Mouse (Mus musculus): ENCODE measurements around the gene Bend3. TPM values are rescaled to one million over a fixed set of nuclear protein-coding genes. Genes with fewer than 3 reads are reported as not detected.

Bend3 gene
- total and polyA plus RNA-seq, 2 experiments, result 1.3 to 2.1 TPM

DNA sequence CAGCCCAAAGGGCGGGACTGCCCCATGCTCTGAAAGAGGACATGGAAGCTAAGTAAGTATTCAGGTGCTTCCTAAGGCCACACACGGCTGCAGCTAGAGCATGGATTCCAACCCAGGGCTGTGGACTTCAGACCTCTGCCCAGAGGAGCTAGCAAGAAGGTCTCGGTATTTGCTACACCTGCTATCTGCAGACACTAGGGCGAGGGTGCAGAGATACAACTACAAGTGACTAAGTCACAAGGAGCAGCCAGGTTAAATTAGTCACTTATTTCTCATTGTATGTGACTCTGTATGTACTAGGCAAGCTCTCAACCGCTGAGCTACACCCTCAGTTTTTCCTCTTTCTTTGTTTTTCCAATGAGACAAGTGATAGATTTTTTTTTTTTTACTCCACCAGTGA, 15.8 kb upstream of the Bend3 start:
- WGBS, result 56% methylated on average over 5 of the region's 5 CpGs
- Histone ChIP-seq H3K27ac (replicated peaks; ENCODE audit: insufficient read depth, low read depth, low read length) (no peak overlapping the region), H3K79me2 (ENCODE audit: control insufficient read depth, insufficient read depth, low read length) (no peaks in the 10 kb centered on the region), H3K9ac (ENCODE audit: low read depth, low read length) (no peak overlapping the region), H3K27me3 (ENCODE audit: control insufficient read depth, insufficient read depth, low read length) (no peaks in the 10 kb centered on the region), H3K36me3 (ENCODE audit: control insufficient read depth, insufficient read depth, low read length) (no peaks in the 10 kb centered on the region), H3K4me3 (ENCODE audit: insufficient read depth, low read depth, low read length) (no peak overlapping the region), H3K4me1 (ENCODE audit: control insufficient read depth, insufficient read depth, low read length) (no peaks in the 10 kb centered on the region)
- TF ChIP-seq CTCF (IDR thresholded peaks at IDR 0.05; ENCODE audit: low read depth, low read length) (no peak), POLR2A (IDR thresholded peaks at IDR 0.05; ENCODE audit: extremely low read depth, insufficient read depth, low read length) (no peak)
- no peak for DNase-seq (ENCODE audit: extremely low read depth, low read depth, low spot score)

DNA sequence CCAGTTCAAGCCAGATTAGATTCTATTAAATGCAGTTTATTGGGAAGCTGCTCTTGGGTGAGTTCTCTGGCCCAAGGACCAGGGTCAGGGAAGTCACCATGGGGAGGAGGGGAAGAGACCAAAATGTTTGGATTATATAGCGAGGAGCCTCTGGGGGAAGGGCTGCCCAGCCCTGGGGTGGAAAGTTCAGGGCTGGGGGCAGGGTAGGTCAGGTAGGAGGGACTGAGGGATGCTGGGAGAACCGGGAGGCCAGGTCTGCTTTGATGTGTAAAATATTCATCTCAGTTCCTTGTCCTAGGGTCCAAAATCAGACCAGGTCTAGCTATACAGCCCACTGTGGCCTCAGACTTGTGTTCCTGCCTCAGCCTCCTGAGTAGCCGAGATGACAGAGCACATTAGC, 15.4 kb upstream of the Bend3 start:
- TF ChIP-seq POLR2A (IDR thresholded peaks at IDR 0.05; ENCODE audit: extremely low read depth, insufficient read depth, low read length) (no peak), CTCF (IDR thresholded peaks at IDR 0.05; ENCODE audit: low read depth, low read length) (no peak)
- DNase-seq (ENCODE audit: extremely low read depth, low read depth, low spot score), result no peak
- 51% methylated on average over 3 of the region's 3 CpGs for WGBS
- Histone ChIP-seq H3K27ac (replicated peaks; ENCODE audit: insufficient read depth, low read depth, low read length) (no peak overlapping the region), H3K4me3 (ENCODE audit: insufficient read depth, low read depth, low read length) (no peak overlapping the region), H3K79me2 (ENCODE audit: control insufficient read depth, insufficient read depth, low read length) (no peaks in the 10 kb centered on the region), H3K4me1 (ENCODE audit: control insufficient read depth, insufficient read depth, low read length) (no peaks in the 10 kb centered on the region), H3K9ac (ENCODE audit: low read depth, low read length) (no peak overlapping the region), H3K36me3 (ENCODE audit: control insufficient read depth, insufficient read depth, low read length) (no peaks in the 10 kb centered on the region), H3K27me3 (ENCODE audit: control insufficient read depth, insufficient read depth, low read length) (no peaks in the 10 kb centered on the region)

GRCm38 (mm10) chr10:43466223-43466622, 12.4 kb upstream of the Bend3 start:
- DNase-seq (ENCODE audit: extremely low read depth, low read depth, low spot score), result no peak
- H3K36me3 ChIP-seq (ENCODE audit: control insufficient read depth, insufficient read depth, low read length), result no peaks in the 10 kb centered on the region
- H3K4me1 ChIP-seq (ENCODE audit: control insufficient read depth, insufficient read depth, low read length), result no peaks in the 10 kb centered on the region
- no peaks in the 10 kb centered on the region for H3K79me2 ChIP-seq (ENCODE audit: control insufficient read depth, insufficient read depth, low read length)
- TF ChIP-seq CTCF (IDR thresholded peaks at IDR 0.05; ENCODE audit: low read depth, low read length), result no peak
- no peaks in the 10 kb centered on the region for H3K27me3 ChIP-seq (ENCODE audit: control insufficient read depth, insufficient read depth, low read length)
- H3K9ac ChIP-seq (ENCODE audit: low read depth, low read length), result no peak overlapping the region
- H3K4me3 ChIP-seq (ENCODE audit: insufficient read depth, low read depth, low read length), result no peak overlapping the region
- WGBS, result 85% methylated on average over 2 of the region's 2 CpGs
- no peak overlapping the region for H3K27ac ChIP-seq (replicated peaks; ENCODE audit: insufficient read depth, low read depth, low read length)

GRCm38 (mm10) chr10:43467659-43468058, 11.0 kb upstream of the Bend3 start:
- Histone ChIP-seq H3K36me3 (ENCODE audit: control insufficient read depth, insufficient read depth, low read length) (no peaks in the 10 kb centered on the region), H3K4me1 (ENCODE audit: control insufficient read depth, insufficient read depth, low read length) (no peaks in the 10 kb centered on the region), H3K27me3 (ENCODE audit: control insufficient read depth, insufficient read depth, low read length) (no peaks in the 10 kb centered on the region), H3K79me2 (ENCODE audit: control insufficient read depth, insufficient read depth, low read length) (no peaks in the 10 kb centered on the region), H3K9ac (ENCODE audit: low read depth, low read length) (no peak overlapping the region), H3K4me3 (ENCODE audit: insufficient read depth, low read depth, low read length) (no peak overlapping the region), H3K27ac (replicated peaks; ENCODE audit: insufficient read depth, low read depth, low read length) (no peak overlapping the region)
- DNase-seq (ENCODE audit: extremely low read depth, low read depth, low spot score), result no peak
- TF ChIP-seq POLR2A (IDR thresholded peaks at IDR 0.05; ENCODE audit: extremely low read depth, insufficient read depth, low read length) (no peak), CTCF (IDR thresholded peaks at IDR 0.05; ENCODE audit: low read depth, low read length) (no peak)
- 56% methylated on average over 13 of the region's 13 CpGs for WGBS

DNA sequence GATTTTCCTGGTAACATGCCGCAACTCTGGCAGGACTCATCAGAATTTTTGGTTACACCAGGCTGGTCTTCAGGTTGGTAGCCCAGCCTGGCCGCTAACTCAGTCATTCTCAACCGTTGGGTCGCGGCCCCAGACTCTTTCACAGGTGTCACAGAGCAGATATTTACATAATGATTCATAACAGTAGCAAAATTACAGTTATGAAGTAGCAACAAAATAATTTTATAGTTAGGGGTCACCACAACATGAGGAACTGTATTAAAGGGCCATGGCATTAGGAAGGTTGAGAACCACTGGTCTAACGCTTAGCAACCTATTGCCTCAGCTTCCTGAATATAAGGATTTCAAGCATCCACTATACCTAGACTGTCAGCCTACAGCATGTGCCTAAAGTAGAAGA, 10.3 kb upstream of the Bend3 start:
- no peak overlapping the region for H3K4me3 ChIP-seq (ENCODE audit: insufficient read depth, low read depth, low read length)
- H3K9ac ChIP-seq (ENCODE audit: low read depth, low read length), result no peak overlapping the region
- no peak overlapping the region for H3K27ac ChIP-seq (replicated peaks; ENCODE audit: insufficient read depth, low read depth, low read length)
- no peaks in the 10 kb centered on the region for H3K4me1 ChIP-seq (ENCODE audit: control insufficient read depth, insufficient read depth, low read length)
- TF ChIP-seq CTCF (IDR thresholded peaks at IDR 0.05; ENCODE audit: low read depth, low read length) (no peak), POLR2A (IDR thresholded peaks at IDR 0.05; ENCODE audit: extremely low read depth, insufficient read depth, low read length) (no peak)
- no peaks in the 10 kb centered on the region for H3K36me3 ChIP-seq (ENCODE audit: control insufficient read depth, insufficient read depth, low read length)
- no peaks in the 10 kb centered on the region for H3K27me3 ChIP-seq (ENCODE audit: control insufficient read depth, insufficient read depth, low read length)
- H3K79me2 ChIP-seq (ENCODE audit: control insufficient read depth, insufficient read depth, low read length), result no peaks in the 10 kb centered on the region
- WGBS, result 96% methylated on average over 6 of the region's 6 CpGs
- DNase-seq (ENCODE audit: extremely low read depth, low read depth, low spot score), result no peak

DNA sequence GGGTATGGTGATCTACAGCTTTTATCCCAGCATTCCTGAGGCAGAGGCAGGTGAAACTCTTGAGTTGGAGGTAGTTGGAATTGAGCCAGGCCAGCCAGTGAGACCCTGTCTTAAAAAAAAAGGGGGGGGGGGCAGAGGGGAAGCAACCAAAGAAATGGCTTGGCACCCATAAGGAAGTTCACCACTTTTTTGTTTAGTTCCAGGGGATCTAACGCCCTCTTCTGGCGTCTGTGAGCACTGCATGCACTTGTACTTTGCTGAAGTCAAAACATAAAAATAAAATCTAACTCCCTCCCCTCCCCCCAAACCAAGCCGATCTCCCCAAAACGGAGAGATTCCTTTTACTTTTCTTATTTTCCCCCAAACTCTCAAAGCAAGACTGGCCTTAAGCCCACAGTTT, 3.3 kb upstream of the Bend3 start:
- no peak for DNase-seq (ENCODE audit: extremely low read depth, low read depth, low spot score)
- Histone ChIP-seq H3K9ac (ENCODE audit: low read depth, low read length) (no peak overlapping the region), H3K36me3 (ENCODE audit: control insufficient read depth, insufficient read depth, low read length) (no peaks in the 10 kb centered on the region), H3K27ac (replicated peaks; ENCODE audit: insufficient read depth, low read depth, low read length) (no peak overlapping the region), H3K4me1 (ENCODE audit: control insufficient read depth, insufficient read depth, low read length) (no peaks in the 10 kb centered on the region), H3K79me2 (ENCODE audit: control insufficient read depth, insufficient read depth, low read length) (no peaks in the 10 kb centered on the region; the same call in 1 of the 2 replicates), H3K4me3 (ENCODE audit: insufficient read depth, low read depth, low read length) (no peak overlapping the region), H3K27me3 (ENCODE audit: control insufficient read depth, insufficient read depth, low read length) (no peaks in the 10 kb centered on the region)
- WGBS, result 34% methylated on average over 4 of the region's 4 CpGs
- TF ChIP-seq CTCF (IDR thresholded peaks at IDR 0.05; ENCODE audit: low read depth, low read length), result peak; percentile 50
- no peak for TF ChIP-seq POLR2A (IDR thresholded peaks at IDR 0.05; ENCODE audit: extremely low read depth, insufficient read depth, low read length)
